Mouse (Mus musculus) testis, adult 2 months (tissue): ENCODE results near the gene Hbb-bt. TPM values are rescaled to one million over a fixed set of nuclear protein-coding genes. Genes with fewer than 3 reads are reported as not detected.

Source experiments
- H3K27ac ChIP-seq: fragments of 200-500 bp; 2 replicates; pipeline ENCODE4 v1.5.1; 2012; ENCODE audit warnings: low read depth, low read length; ENCODE audit not compliant: control insufficient read depth, insufficient read depth
- H3K27me3 ChIP-seq: fragments of 200-500 bp; 2 replicates; pipeline ENCODE4 v1.6.1; 2012; ENCODE audit warnings: mild to moderate bottlenecking, low read length, moderate library complexity; ENCODE audit not compliant: control insufficient read depth, insufficient read depth
- H3K36me3 ChIP-seq: fragments of 200-500 bp; 2 replicates; pipeline ENCODE4 v1.6.1; 2012; ENCODE audit warnings: mild to moderate bottlenecking, low read length; ENCODE audit not compliant: control insufficient read depth, insufficient read depth
- H3K4me1 ChIP-seq: fragments of 200-500 bp; 2 replicates; pipeline ENCODE4 v1.6.1; 2012; ENCODE audit warnings: low read length; ENCODE audit not compliant: control insufficient read depth, insufficient read depth
- H3K4me3 ChIP-seq: fragments of 200-500 bp; 2 replicates; pipeline ENCODE4 v1.5.1; 2012; ENCODE audit warnings: low read depth, mild to moderate bottlenecking, low read length, moderate library complexity, mixed read lengths; ENCODE audit not compliant: control insufficient read depth
- CTCF ChIP-seq: fragments of 200-500 bp; IDR thresholded peaks from 2 replicates; pipeline ENCODE4 v1.5.1; 2012; ENCODE audit warnings: low read depth, mild to moderate bottlenecking, inconsistent platforms, low read length, moderate library complexity; ENCODE audit not compliant: control insufficient read depth, insufficient read depth, insufficient replicate concordance
- POLR2A ChIP-seq: fragments of 200-500 bp; IDR thresholded peaks from 2 replicates; pipeline ENCODE4 v1.6.1; 2012; ENCODE audit warnings: low read depth, mild to moderate bottlenecking, inconsistent platforms, low read length, moderate library complexity; ENCODE audit not compliant: control insufficient read depth
- polyA plus RNA-seq: library from polyadenylated mRNA; depleted of rRNA; stranded (reverse); fragments of >200 nt; gene quantifications from 2 replicates; pipeline ENCODE4 v1.2.3, GENCODE M21; 2012; rRNA removed

Hbb-bt gene
- 8.1 and 11.1 TPM in 2 replicates for polyA plus RNA-seq

- TF ChIP-seq POLR2A (no peak), CTCF (no peak)
- no peak within 1 kb of the TSS for H3K27ac ChIP-seq
- no peaks in the 10 kb centered on the region for H3K4me1 ChIP-seq
- H3K36me3 ChIP-seq: no peaks in the 10 kb centered on the region
- H3K27me3 ChIP-seq: no peaks in the 10 kb centered on the region
- H3K4me3 ChIP-seq: no peak within 1 kb of the TSS
Measured at GRCm38 (mm10) chr7:103813766-103814165, at the start of gene Hbb-bt. Gene Hbb-bt (minus strand): TSS chr7:103813996.

GRCm38 (mm10) chr7:103861531-103861930 lies 47.7 kb upstream of the Hbb-bt start:
- Histone ChIP-seq H3K4me3 (no peak overlapping the region), H3K27me3 (no peaks in the 10 kb centered on the region), H3K27ac (no peak overlapping the region), H3K36me3 (no peaks in the 10 kb centered on the region), H3K4me1 (no peaks in the 10 kb centered on the region)
- TF ChIP-seq POLR2A (no peak), CTCF (no peak)

- no peak for TF ChIP-seq CTCF
- no peak for TF ChIP-seq POLR2A
- no peak overlapping the region for H3K4me3 ChIP-seq
- H3K27me3 ChIP-seq: no peaks in the 10 kb centered on the region
- H3K36me3 ChIP-seq: no peaks in the 10 kb centered on the region
- no peak overlapping the region for H3K27ac ChIP-seq
- no peaks in the 10 kb centered on the region for H3K4me1 ChIP-seq
Measured at GRCm38 (mm10) chr7:103860855-103861254, 47.1 kb upstream of the Hbb-bt start.

- TF ChIP-seq CTCF (no peak), POLR2A (no peak)
- Histone ChIP-seq H3K36me3 (no peaks in the 10 kb centered on the region), H3K4me1 (no peaks in the 10 kb centered on the region), H3K27me3 (no peaks in the 10 kb centered on the region), H3K27ac (no peak overlapping the region), H3K4me3 (no peak overlapping the region)
Measured at GRCm38 (mm10) chr7:103859076-103859475, 45.3 kb upstream of the Hbb-bt start.

GRCm38 (mm10) chr7:103854669-103855068 lies 40.9 kb upstream of the Hbb-bt start:
- H3K4me1 ChIP-seq: no peaks in the 10 kb centered on the region
- TF ChIP-seq CTCF: no peak
- no peak for TF ChIP-seq POLR2A

GRCm38 (mm10) chr7:103853090-103853489 lies 39.3 kb upstream of the Hbb-bt start, which contains the start of gene Hbb-y:
Gene Hbb-y (minus strand): TSS chr7:103853216.
- Histone ChIP-seq H3K27me3 (no peaks in the 10 kb centered on the region), H3K36me3 (no peaks in the 10 kb centered on the region), H3K27ac (no peak within 1 kb of the TSS), H3K4me1 (no peaks in the 10 kb centered on the region), H3K4me3 (no peak within 1 kb of the TSS)
- TF ChIP-seq POLR2A (no peak), CTCF (no peak)

More at GRCm38 (mm10) chr7:103854669-103855068, 40.9 kb upstream of the Hbb-bt start:
- Histone ChIP-seq H3K4me3 (no peak overlapping the region), H3K27me3 (no peaks in the 10 kb centered on the region), H3K36me3 (no peaks in the 10 kb centered on the region), H3K27ac (no peak overlapping the region)

- Histone ChIP-seq H3K36me3 (no peaks in the 10 kb centered on the region), H3K27me3 (no peaks in the 10 kb centered on the region), H3K4me1 (no peaks in the 10 kb centered on the region), H3K27ac (no peak overlapping the region), H3K4me3 (no peak overlapping the region)
- TF ChIP-seq POLR2A (no peak), CTCF (no peak)
Measured at GRCm38 (mm10) chr7:103844525-103845325, 30.9 kb upstream of the Hbb-bt start.
